Mouse (Mus musculus): ENCODE measurements at regions not wholly inside any gene's neighbourhood (a gene's known extent, or its start where the extent isn't known, plus 50 kb on each side); places are given as distances from the start of the nearest gene placed in this dataset.

DNA sequence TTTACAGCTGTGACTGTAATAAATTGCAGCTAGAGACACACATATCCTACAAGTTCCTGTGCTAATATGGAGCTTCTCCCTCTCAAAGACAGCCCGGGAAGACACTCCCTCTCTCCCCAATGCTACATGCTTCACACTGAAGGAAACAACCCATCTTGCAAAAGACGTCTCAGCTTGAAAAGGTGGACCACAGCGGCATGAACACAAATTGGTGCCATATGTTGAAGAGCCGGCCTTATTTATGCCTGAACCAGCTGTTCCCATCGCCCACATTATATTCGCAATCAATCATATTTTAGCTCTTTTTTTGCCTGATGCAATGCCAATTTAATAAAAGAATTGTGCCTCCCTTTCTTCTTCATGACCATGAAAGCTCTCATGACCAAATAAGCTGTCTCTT lies 135.8 kb upstream of the Mast4 start:
- TF ChIP-seq CTCF (IDR thresholded peaks at IDR 0.05; ENCODE audit: low read depth) (no peak), EP300 (optimal IDR thresholded peaks at IDR 0.05) (no peak)
